In the genomic region with DNA sequence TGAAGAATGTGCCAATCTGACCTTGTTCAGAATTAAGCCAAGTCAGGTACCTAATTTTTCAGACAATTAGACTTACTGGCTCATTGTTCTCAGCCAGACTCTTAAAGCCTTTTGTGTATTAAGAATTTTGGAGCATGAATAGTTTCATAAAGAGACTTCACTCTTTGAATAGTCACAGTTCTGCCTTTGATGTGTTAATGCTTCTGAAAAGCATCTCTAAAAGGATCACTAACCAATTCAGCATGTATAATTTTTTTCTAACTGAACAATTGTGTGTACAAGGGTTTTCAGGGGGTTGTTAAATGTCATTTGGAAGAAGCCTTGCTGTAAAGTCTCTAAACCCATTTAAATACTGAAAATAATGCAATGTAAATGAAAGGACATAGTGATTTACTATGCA, we compare ENCODE assay signal across 25 mouse cellular contexts.
"Had no signal": no experiment of that assay in that cellular context is flagged by ENCODE, and none has a peak within 500 bp of the region (broad histone marks: within the 10 kb centered on the region; RNA-seq: fewer than 3 reads in every experiment).

No protein-coding gene starts in this region.

- H3K27me3 ChIP-seq: heart, embryonic 12.5 days; hindbrain, embryonic 12.5 days; intestine, embryonic 15.5 days; limb, embryonic 13.5 days; limb, embryonic 15.5 days; liver, embryonic 12.5 days had no signal

- H3K27ac ChIP-seq: heart, adult 2 months; hindbrain, embryonic 10.5 days; hindbrain, embryonic 12.5 days; hindbrain, embryonic 14.5 days; intestine, embryonic 15.5 days; limb, embryonic 13.5 days; limb, embryonic 15.5 days; liver, embryonic 12.5 days; liver, embryonic 14.5 days had no signal

- H3K4me2 ChIP-seq: heart, embryonic 12.5 days; hindbrain, embryonic 12.5 days; hindbrain, embryonic 14.5 days; intestine, embryonic 15.5 days; limb, embryonic 13.5 days; limb, embryonic 15.5 days; liver, embryonic 12.5 days had no signal

- H3K4me3 ChIP-seq: heart, adult 2 months; heart, embryonic 12.5 days; hindbrain, embryonic 10.5 days; hindbrain, embryonic 12.5 days; intestine, embryonic 15.5 days; limb, embryonic 13.5 days; limb, embryonic 15.5 days; liver, embryonic 12.5 days had no signal

- DNase-seq: gastrocnemius, postnatal 14 days; gastrocnemius, postnatal 36 days; heart, adult 11 months; heart, adult 2 months; heart, postnatal 10 days; heart, postnatal 4 days; kidney, adult 18-20 months; kidney, adult 8-10 months; kidney, postnatal 10 days; kidney, postnatal 25 days; layer of hippocampus, adult 9-11 months; layer of hippocampus, postnatal 36 days; left cerebral cortex, postnatal 4 days had no signal

- H3K36me3 ChIP-seq: heart, embryonic 12.5 days; hindbrain, embryonic 10.5 days; hindbrain, embryonic 12.5 days; intestine, embryonic 15.5 days; limb, embryonic 13.5 days; limb, embryonic 15.5 days; liver, embryonic 12.5 days had no signal

- H3K9ac ChIP-seq: heart, embryonic 12.5 days; hindbrain, embryonic 12.5 days; hindbrain, embryonic 14.5 days; intestine, embryonic 15.5 days; limb, embryonic 13.5 days; limb, embryonic 15.5 days; liver, embryonic 12.5 days; liver, embryonic 14.5 days had no signal

- H3K4me1 ChIP-seq: heart, embryonic 12.5 days; hindbrain, embryonic 10.5 days; hindbrain, embryonic 12.5 days; intestine, embryonic 15.5 days; limb, embryonic 13.5 days; limb, embryonic 15.5 days; liver, embryonic 12.5 days had no signal

- ATAC-seq: hindbrain, embryonic 16.5 days; inflammation-experienced regulatory T-cells, adult 6 months; intestine, embryonic 15.5 days; intestine, postnatal 0 days; liver, embryonic 12.5 days had no signal

- H3K9me3 ChIP-seq: heart, embryonic 12.5 days; hindbrain, embryonic 10.5 days; hindbrain, embryonic 12.5 days; intestine, embryonic 15.5 days; limb, embryonic 13.5 days; limb, embryonic 15.5 days; liver, embryonic 12.5 days had no signal
